Mouse (Mus musculus): ENCODE data around the gene 4930562C15Rik.
"Not testable (repeated sequence)": the region's sequence is repeated elsewhere in the genome, so short reads cannot be mapped to it uniquely, and the experiment has no call there.

Gene 4930562C15Rik

GRCm38 (mm10) chr16:4835191-4835590, at the start of gene 4930562C15Rik:
Gene 4930562C15Rik (plus strand): TSS chr16:4835416.
- no peak for DNase-seq (ENCODE audit: low read depth)

GRCm38 (mm10) chr16:4785706-4786105, 49.5 kb upstream of the 4930562C15Rik start:
- no peak for DNase-seq (ENCODE audit: low read depth)

GRCm38 (mm10) chr16:4788176-4788575, 47.0 kb upstream of the 4930562C15Rik start:
- DNase-seq (ENCODE audit: low read depth) = no peak

GRCm38 (mm10) chr16:4789311-4789768, 45.9 kb upstream of the 4930562C15Rik start:
- no peak for DNase-seq (ENCODE audit: low read depth)

GRCm38 (mm10) chr16:4789810-4790559, 45.2 kb upstream of the 4930562C15Rik start, which contains the start of gene Cdip1:
Gene Cdip1 (minus strand): TSS chr16:4790292.
- DNase-seq (ENCODE audit: low read depth) = peak; percentile 98

GRCm38 (mm10) chr16:4791332-4791731, 43.9 kb upstream of the 4930562C15Rik start:
- peak; percentile 61 for DNase-seq (ENCODE audit: low read depth)

- DNase-seq (ENCODE audit: low read depth) = no peak
Observed at GRCm38 (mm10) chr16:4796631-4797030, 38.6 kb upstream of the 4930562C15Rik start.

- DNase-seq (ENCODE audit: low read depth) = no peak
Observed at GRCm38 (mm10) chr16:4818349-4818748, 16.9 kb upstream of the 4930562C15Rik start.

- not testable (repeated sequence) for DNase-seq (ENCODE audit: low read depth)
Observed at GRCm38 (mm10) chr16:4824466-4824865, 10.8 kb upstream of the 4930562C15Rik start.

- DNase-seq (ENCODE audit: low read depth) = no peak
Observed at GRCm38 (mm10) chr16:4827639-4828038, 7.6 kb upstream of the 4930562C15Rik start.

- no peak for DNase-seq (ENCODE audit: low read depth)
Observed at GRCm38 (mm10) chr16:4829271-4829900, 5.8 kb upstream of the 4930562C15Rik start.

- no peak for DNase-seq (ENCODE audit: low read depth)
Observed at GRCm38 (mm10) chr16:4831650-4832419, 3.4 kb upstream of the 4930562C15Rik start.

- no peak for DNase-seq (ENCODE audit: low read depth)
Observed at GRCm38 (mm10) chr16:4833858-4834257, 1.4 kb upstream of the 4930562C15Rik start.

GRCm38 (mm10) chr16:4837631-4838030, 2.4 kb downstream of the 4930562C15Rik start:
- no peak for DNase-seq (ENCODE audit: low read depth)

GRCm38 (mm10) chr16:4839552-4839951, 4.3 kb downstream of the 4930562C15Rik start:
- DNase-seq (ENCODE audit: low read depth) = no peak

GRCm38 (mm10) chr16:4840231-4840630, 5.0 kb downstream of the 4930562C15Rik start:
- no peak for DNase-seq (ENCODE audit: low read depth)

GRCm38 (mm10) chr16:4847041-4847440, 11.8 kb downstream of the 4930562C15Rik start:
- DNase-seq (ENCODE audit: low read depth) = no peak

- DNase-seq (ENCODE audit: low read depth) = no peak
Observed at GRCm38 (mm10) chr16:4848090-4848489, 12.9 kb downstream of the 4930562C15Rik start.

- no peak for DNase-seq (ENCODE audit: low read depth)
Observed at GRCm38 (mm10) chr16:4850361-4850760, 15.1 kb downstream of the 4930562C15Rik start.

GRCm38 (mm10) chr16:4850938-4851628, 15.9 kb downstream of the 4930562C15Rik start:
- no peak for DNase-seq (ENCODE audit: low read depth)

- DNase-seq (ENCODE audit: low read depth) = no peak
Observed at GRCm38 (mm10) chr16:4855046-4855650, 19.9 kb downstream of the 4930562C15Rik start.
